Mouse (Mus musculus): ENCODE measurements at regions not wholly inside any gene's neighbourhood (a gene's known extent, or its start where the extent isn't known, plus 50 kb on each side); places are given as distances from the start of the nearest gene placed in this dataset.

DNA sequence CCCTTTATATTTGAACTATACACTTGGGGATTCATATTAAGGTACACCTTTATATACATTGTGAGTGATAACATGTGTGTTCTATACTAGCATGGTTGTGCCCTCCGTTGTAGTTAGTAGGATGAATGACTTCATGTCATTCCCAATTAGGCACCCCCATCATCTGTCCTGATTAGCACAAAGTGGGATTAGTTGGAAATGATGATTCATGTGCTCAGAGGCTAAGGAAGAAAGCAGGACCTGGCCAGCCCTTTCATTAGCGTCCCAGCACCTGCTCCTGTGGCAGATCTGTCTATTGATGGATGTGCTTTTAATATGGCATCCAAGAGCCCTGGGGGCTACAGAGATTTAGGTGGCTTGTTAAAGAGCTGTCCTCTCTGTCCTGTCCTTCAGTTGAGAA lies 119.3 kb upstream of the Tenm2 start:
- no peak for DNase-seq (ENCODE audit: extremely low spot score, low read depth, low spot score)

DNA sequence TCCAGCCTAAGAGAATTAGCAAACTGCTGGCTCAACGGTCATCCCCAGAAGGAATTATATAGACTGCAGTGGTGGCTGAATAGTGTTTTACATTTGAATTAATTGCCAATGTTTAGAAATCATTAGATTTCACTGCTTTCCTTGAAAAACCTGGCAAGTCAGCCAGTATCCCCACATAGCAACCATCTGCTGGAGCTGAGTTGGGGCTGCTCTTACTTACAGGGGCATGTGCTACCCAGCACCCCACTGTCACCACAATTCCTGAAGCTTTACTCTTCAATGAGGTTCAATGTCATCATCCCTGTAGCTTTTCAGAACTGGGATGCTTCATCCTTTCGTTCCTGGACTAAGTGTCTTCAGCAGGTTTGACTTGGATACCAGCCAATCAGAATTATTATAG lies 73.9 kb upstream of the Tenm2 start:
- no peak for DNase-seq (ENCODE audit: extremely low spot score, low read depth, low spot score)

GRCm38 (mm10) chr11:37306656-37307055 lies 70.9 kb upstream of the Tenm2 start:
- no peak for DNase-seq (ENCODE audit: extremely low spot score, low read depth, low spot score)

Data from hindlimb bud, embryonic 11.5 days (tissue).